Mouse (Mus musculus) megakaryocyte-erythroid progenitor cell, adult 5-6 weeks (primary cell): ENCODE results near the gene Muc3. TPM values are rescaled to one million over a fixed set of nuclear protein-coding genes. Genes with fewer than 3 reads are reported as not detected.
"Not testable (repeated sequence)": the region's sequence is repeated elsewhere in the genome, so short reads cannot be mapped to it uniquely, and the experiment has no call there.

Experiments
- ATAC-seq: replicated peaks from 2 replicates; pipeline ENCODE4 v1.8.0; 2016; ENCODE audit warnings: mild to moderate bottlenecking, inconsistent platforms; ENCODE audit not compliant: severe bottlenecking, poor library complexity, low FRiP score, low TSS enrichment
- total RNA-seq, 2 experiments: library from RNA; stranded (forward) in 1 of 2; stranded (reverse) in 1 of 2; fragments of 200-1000, 215-1000 nt in 1 of 2; fragments of >200 nt in 1 of 2; fragmentation: Nextera tagmentation in 1 of 2; gene quantifications; 2 replicates each; pipeline ENCODE4 v1.2.3; 2014 to 2017

The Muc3 gene
- total RNA-seq, 2 experiments from 2014 or later, result not detected

DNA sequence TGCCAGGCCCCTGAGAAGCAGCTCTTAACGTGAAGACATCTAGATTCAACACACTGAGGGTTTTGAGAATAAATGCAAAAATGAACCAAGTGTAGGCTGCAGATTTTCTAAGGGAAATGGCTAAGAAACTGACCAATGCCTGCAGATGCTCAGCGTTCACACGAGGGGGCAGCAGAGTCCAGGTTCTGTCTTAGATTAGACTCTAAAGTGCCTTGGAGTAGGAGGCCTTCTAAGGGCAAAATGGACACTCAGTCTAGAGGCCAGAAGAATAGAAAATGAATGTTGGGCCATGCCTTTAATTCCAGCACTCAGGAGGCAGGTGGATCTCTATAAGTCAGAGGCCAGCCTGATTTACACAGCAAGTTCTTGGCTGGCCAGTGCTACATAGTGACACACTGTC, 17.6 kb downstream of the Muc3 start:
- ATAC-seq, result peak; percentile 85

DNA sequence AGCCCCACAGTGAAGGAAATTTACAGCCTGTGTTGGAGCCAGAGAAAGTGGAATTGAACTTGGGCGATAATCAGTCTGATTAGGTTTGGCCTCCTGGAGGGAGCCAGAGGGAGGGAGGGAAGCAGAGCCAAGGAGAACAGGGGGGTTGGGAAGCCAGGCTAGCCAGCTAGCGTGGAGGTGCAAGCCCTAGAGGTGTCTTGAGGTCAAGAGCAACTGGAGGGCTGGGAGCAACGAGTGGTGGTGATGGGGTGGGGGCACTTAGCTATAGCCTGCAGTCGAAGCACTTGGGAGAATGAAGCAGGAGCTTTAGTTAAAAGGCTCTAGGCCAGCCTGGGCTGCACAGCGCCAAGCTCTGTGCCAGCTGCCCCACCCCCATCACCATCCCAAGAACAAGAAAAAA, 19.8 kb downstream of the Muc3 start:
- no peak for ATAC-seq

DNA sequence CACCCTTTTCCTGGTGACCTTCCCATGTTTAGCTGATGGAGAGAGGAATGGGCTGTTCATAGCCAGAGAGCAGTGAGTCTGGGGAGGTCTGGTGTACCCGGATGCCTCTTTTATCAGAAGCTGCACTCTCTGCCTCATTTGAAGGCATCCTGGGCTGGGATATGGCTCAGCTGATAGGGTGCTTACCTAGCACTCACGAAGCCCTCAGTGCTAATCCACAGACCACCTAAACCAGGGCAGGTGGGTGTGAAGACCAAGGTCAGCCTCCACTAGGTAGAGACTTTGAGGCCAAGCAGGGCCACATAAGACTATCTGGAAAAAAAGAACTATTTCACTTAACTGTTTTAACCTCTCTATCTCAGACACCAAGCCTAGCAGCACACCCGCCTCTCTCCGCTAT, 25.6 kb downstream of the Muc3 start:
- ATAC-seq, result 0 out of 2 replicates have a peak, but pooled peaks have one; percentile 50

DNA sequence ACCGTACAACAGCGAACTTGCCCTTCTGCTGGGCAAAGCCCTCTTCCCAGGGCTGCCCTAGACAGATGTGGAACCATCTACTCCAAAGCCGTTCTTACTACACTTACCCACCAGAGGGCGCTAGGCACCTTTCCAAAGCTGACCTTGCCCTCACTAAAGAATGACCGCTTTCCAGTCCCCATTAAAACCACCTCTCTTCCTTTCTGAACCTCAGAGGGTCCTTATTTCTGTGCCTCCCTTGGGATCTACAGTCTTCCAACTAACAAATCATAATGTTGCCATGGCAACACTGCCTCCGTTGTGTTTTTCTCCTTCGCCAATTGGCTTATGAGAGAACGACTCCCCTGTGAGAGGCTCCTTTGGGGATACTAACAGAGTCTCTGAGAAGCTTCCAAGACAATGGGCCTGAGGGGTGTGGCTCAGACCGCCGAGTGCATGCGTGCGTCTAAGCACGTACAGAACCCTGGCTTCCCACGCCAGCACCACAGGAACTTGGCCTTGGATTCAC, 26.4 kb downstream of the Muc3 start:
- ATAC-seq, result peak; percentile 80

DNA sequence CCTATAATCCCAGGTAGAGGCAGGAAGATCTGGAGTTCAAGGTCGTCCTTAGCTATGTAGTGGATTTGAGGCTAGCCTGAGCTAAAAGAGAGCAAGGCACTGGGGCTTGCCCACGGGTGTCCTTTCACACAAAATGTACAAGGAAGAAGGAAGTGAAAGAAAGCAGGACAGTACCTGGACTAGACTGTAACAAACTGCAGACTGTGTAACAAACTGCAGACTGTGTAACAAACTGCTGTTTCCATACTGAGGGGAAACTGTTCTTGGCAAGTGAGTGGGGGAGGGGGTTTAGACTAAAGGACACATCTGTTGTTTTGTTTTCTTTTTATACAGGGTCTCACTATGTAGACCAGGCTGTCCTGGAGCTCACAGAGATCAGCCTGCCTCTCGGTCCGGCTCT, 27.8 kb downstream of the Muc3 start:
- ATAC-seq, result no peak

DNA sequence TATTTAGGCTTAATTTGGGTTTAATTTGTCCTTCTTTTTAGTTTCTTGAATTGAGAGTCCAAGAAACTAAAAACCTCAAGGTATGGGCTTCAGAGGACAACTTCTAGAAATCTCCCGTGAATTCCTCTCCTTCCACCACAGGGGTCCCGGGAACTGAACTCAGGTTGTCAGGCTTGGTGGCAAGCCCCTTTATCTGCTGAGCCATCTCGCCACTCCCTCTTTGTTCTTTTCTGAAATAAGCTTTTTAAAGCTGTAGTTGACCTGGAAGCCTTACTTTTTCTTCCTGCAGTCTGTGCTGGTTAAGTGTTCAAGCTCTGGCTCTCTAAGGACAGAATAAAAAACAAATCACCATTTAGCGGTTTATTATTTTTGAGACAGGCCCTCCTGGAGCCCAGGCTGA, 30.2 kb downstream of the Muc3 start:
- no peak for ATAC-seq

DNA sequence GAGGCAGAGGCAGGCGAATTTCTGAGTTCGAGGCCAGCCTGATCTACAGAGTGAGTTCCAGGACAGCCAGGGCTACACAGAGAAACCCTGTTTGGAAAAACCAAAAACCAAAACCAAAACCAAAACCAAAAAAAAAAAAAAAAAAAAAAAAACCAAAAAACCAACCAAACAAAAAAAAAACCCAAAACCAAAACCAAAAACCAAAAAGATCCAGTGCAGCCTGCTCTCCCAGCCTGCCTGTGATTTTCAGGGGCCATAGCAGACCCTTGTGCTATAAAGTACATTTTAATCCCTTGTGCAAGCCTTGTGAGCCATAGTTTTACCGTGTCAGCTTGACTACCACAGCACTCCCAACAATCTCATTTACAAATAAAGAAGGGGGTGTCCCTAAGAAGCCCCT, 31.1 kb downstream of the Muc3 start:
- ATAC-seq, result not testable (repeated sequence)

DNA sequence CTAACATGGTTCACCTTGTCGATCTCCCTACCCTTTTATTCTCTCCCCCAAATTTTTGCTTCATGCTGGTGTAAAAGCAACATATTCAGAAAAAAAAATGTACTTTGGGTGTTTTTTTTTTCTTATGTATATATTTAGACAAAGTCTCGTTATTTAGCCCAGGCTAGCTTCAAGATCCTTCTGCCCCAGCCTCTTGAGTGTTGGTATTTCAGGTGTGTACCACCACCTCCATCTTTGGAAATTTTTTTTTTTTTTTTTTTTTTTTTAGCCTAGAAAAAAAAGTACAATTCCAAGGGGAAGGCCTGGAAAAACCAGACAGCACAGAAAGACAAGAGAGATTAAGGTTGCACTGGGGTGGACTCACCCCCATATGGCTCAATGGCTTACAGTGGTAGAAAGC, 32.1 kb downstream of the Muc3 start:
- ATAC-seq, result no peak

DNA sequence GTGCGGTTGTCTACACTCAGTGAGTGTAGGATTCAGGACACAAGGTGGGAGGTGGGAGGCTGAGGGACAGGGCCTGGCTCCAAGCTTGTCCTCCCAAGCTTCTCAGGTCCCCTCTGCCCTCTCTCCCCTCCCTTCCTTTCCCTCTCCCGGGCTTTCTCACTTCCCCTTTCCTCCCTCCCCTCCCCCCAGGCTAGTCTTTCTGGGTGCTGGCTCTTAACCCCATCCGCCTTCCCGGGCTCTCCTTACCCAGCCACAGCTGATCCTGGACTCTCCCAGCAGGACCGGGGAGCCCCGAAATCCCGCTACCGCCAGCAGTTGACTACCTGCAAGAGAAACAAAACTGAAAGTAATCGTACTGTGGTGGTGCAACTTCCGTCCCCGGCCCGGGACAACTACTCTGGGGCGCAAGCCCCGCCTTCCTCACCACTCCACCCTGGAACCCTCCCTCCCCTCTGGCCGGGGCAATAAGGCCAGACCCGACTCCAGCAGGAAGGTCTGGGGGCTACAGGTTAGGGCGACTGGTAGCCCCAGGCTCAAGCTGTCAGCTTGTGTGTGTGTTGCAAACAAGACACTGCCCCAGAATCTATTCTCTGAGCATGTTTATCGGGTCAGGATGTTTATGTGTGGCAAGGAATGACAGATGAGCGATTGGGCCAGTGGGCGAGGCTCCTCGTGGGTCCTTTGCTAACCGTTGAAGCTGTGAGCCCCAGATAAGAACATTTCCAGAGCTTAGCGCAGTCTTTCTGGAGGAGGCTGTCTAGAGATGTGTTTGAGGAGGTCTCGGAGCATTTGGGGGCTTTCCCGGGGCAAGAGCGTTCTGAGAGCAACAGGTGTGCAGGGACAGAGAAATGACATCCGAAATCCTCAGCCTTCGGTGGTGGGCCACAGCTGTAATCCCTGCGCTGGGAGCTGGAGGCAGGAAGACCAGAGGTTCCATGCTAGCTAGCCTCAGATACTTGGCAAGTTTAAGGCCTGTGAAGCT, 33.0 kb downstream of the Muc3 start, which contains the start of gene Trim56:
Gene Trim56, minus strand, starts transcription at position 344 of the 982 bp plus-strand sequence.
- peak; percentile 96 for ATAC-seq

DNA sequence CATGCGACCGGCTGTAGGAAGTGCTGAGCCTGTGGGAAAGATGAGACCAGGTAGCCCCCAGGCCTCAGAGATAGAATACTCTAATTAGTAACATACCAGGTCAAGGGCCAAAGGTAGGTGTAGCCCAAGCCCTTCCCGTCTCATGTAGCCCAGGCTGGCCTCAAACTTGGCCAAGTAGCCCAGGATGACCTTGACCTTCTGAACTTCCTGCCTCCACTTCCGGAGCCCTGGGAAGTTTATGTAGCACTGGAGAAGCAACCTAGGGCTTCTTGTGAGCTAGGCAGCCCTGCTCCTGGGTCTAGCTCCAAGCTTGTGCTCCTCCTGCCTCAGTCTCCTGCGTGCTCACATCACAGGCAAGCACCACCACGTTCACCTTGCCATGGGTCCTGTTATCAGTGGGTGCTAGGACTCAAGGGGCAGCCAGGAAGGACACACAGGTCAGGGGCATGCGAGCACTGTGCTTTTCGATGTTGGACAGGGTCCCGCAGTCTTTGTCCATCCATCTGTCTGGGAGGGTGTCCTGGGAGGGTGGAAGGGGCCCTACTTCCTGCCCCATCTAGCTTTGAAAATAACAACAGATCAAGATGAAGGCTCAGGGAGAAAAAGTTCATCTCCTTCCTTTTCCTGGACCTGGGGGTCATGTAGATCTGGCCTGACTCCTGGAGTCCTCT, 34.1 kb downstream of the Muc3 start:
- no peak for ATAC-seq

DNA sequence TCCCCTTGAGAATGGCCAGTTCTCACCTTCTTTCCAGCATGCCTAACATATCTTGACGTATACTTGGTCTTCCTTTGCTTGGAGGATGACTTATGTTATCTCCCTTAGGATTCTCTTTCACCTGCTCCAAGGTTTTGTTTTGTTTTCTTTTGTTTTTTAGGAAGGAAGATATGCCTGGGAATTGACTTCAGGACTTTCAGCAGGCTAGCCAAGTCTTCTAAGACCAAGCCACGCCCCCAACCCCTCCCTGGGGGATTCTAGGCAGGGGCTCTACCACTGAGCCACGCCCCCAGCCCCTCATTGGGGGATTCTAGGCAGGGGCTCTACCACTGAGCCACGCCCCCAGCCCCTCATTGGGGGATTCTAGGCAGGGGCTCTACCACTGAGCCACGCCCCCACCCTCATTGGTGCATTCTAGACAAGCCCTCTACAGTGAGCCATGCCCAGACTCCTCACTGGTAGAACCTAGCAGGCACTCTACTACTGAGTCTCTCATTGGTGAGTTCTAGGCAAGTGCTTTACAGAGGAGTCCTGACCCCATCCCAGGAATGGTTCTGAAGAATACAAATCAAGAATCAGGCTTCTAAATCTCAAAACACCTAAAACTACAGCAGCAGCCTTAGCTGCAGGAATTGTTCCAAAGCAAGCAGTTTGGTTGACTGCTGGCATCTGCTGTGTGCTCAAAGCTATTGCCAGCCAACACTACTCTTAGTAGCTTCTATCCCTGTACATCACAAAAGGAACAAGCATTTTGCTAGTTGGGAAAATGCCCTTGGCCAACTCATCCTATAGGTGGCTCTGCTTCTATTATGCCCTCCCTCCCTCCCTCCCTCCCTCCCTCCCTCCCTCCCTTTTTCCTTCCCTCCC, 37.3 kb downstream of the Muc3 start:
- ATAC-seq, result no peak

DNA sequence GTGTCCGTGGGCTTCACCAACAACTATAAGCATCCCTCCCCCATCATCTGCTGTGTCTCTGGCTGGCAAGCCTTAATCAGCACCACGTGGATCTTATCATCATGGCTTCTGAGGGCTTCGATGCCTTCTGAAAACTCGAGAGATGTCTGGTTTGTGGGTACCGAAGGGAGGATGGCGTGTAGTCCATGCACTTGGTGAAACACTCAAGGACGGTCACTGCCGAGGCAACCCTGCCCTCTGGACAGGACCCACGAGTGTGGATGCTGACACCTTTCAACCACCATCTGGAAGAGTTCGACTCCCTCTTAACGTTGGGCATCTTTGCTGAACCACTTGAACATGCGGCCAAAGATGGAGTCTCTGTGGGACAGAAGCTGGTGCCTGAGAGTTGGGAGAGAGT, 38.3 kb downstream of the Muc3 start:
- ATAC-seq, result no peak

DNA sequence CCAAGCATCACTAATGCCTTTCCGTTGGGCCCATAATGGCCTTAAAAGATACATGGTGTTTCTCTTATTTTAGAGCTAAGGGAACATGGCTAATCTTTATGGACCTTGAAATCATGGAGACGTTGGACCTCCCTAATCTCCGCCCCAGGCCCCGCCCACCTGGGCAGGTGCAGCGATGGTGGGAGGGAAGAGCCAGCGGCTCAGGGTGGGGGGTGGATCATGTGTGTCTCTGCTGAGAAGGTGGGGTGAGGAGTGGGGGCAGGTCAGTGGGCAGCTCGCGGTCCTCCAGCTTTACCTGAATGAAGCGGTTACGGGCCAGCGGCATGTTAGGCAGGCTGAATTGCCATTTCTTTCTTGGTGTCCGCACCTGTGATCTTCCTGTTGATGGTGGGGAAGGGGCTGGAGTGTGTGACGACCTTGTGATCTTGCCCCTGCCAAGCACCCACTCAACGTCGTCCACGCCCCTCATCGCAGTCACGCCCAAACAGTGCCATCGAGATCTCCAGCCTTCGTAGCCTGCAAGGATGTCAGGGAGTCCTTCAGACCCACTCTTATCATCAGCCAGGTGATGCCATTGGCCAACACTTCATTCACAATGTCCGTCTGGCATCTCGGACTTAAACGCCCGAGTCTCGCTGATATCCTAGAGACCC, 39.1 kb downstream of the Muc3 start:
- no peak for ATAC-seq

DNA sequence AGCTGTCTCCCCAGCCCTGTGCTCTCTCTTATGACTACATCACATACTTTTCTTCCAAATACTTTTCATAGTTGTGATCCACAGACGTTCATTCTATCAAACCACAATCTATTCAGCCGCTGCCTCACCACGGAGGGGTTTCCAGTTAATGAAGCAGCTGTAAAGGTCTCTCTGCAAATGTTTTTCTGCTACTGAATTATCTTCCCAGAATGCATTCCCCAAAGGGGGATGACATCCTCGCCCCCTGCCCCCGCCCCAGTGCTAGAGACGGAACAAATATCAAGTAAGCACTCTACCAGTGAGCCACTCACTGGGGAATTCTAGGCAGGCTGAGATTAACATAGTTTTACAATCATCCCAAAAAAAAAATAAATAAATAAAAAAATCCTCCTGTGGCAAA, 41.0 kb downstream of the Muc3 start:
- no peak for ATAC-seq

DNA sequence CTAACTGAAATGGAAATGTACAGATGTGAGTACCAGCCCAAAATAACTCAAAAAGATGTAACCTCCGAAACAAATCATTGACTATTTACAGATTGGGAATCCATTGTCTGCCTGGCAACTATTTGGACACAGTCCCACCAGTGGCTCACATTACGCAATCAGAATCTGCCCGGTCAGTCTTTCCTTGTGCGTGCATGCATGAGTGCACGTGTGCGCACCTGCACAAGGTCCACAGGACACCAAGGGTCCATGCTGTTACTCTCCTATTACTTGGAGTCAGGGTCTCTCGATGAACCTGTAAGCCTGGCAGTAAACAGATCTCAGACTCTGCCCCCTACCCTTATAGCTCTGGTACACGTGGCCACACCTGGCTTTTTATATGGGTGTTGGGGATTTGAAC, 41.5 kb downstream of the Muc3 start:
- ATAC-seq, result no peak

DNA sequence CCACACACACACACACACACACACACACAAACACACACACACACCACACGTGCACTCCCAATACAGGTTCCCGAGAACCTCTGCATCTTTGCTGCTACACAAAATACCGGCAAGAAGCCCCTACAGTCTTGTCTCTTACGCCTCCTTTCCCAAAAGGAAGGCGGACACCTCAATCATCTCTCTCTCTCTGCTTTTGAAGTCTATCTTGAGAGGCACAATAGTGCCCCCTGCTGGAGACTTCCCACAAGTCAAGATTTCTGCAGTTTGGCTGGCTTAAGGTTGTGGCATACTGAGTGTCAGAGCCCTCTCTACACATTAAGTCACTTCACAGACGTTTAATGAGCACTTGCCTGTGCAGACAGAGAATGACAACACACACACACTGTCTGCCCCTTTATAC, 42.1 kb downstream of the Muc3 start:
- 0 out of 2 replicates have a peak, but pooled peaks have one; percentile 19 for ATAC-seq

DNA sequence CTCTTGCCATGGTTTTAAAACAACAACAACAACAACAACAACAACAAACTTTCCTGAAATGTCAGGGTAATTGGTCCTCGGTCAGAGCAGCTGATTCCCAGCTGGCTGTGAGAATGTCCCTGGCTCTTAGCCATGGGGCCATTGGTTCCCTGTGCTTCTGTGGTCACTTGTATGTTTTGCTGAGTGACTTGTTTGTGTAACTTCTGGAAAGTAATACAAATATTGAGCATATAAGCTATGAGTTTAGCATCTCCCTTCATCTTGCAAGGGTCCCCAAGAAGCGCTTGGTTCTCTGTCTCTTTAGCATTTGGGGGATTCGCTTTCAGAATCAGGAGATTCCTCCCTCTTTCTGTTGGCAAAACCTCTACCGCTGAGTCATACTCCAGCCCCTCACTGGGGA, 42.7 kb downstream of the Muc3 start:
- ATAC-seq, result no peak

DNA sequence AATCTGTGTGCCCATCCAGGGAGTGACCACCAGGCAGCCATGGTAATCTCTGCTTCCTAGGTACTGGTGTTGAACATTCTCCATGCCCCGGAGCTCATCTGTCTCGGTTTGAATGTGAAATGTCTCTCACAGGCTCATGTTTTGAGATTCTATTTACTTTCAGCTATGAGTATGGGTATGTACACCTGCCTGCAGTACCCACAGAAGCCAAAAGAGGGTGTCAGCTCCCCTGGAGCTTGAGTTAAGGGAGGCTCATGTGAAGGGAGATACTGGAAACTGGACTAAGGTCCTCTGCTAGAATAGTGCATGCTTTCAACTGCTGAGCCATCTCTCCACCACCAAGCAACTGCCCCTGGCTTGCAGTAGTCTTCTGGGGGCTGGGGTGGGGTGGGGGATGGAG, 45.2 kb downstream of the Muc3 start:
- ATAC-seq, result no peak
